Mouse (Mus musculus) mouse trophoblast stem cell (cell line): ENCODE results near the gene Slc43a1.

Experiments used
- in situ Hi-C, 2 experiments: fragments of 300-500 bp; cut with MseI, MboI; formaldehyde crosslinking; loops; 2 replicates in 1 of 2; 3 replicates in 1 of 2; pipeline ENCODE4 v1.15.1; 2025

Gene Slc43a1

DNA sequence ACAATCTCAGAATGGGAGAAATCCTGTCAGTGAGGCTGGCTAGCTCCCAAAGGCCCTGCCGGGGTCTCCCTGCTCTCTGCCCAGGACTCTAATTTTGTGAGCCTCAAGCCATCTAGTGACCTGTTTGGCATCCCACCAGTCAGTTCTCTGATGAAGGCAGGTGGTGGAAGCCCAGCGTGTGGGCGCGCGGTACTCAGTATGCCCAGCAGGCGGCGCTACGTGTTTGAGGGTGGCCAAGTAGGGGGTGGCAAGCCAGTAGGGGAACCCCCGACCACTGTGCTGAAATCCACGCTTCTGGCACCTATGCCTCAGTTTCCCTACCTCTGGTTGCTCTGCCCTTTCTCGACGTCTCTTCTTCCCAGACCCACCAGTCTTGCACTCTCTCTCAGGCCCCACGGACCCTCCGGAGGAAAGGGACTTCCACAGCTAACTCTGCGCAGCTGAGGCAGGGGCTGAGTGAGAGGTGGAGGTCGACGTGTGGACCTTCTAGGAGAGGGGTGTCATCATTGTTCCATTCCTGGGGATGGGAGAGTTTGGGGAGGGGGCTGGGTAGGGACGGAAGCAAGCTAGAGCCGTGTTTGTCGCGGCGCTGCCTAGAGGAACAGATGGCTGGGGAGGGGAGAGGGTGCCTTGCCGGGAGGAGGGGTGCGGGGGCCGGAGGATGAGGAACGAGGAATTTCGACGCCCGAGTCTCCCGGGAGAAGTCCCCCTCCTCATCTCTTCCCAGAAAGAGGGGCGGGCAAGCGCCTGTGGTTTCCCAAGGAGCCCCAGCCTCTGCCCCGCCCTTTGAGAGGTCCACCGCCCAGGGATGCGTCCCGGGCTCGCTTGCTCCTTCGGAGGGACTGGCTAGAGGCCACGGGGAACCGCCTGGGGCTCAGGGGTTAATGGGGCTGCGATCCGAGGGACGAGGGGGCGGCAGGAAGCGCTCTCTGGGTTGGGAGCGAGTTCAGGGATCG is 27.2 kb downstream of the Slc43a1 start:
- in situ Hi-C loops: no loop called here

DNA sequence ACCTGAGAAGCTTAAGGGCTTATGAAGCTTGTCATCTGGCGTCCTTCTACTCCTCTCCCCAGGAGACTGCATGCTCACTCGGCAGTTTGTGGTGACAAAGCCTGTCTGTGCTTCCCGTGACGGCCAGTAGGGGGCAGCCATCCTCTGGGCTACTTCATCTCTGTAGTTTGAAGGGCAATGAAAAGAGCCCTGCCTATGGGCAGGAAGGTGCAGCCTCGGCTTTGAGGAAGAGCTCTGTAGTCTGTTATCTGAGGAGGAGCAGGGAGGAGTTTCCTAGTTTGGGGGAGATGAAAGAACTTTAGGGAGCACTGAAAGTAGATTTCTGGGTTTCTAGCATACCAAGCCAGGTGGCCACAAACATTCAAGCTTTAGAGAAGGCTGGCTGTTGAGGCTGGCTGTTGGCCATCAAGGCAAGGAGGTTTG is 29.9 kb downstream of the Slc43a1 start:
- in situ Hi-C loops: no loop called here

- in situ Hi-C loops: no loop called here
These were observed 30.3 kb downstream of the Slc43a1 start for GRCm38 (mm10) chr2:84868977-84869376.

DNA sequence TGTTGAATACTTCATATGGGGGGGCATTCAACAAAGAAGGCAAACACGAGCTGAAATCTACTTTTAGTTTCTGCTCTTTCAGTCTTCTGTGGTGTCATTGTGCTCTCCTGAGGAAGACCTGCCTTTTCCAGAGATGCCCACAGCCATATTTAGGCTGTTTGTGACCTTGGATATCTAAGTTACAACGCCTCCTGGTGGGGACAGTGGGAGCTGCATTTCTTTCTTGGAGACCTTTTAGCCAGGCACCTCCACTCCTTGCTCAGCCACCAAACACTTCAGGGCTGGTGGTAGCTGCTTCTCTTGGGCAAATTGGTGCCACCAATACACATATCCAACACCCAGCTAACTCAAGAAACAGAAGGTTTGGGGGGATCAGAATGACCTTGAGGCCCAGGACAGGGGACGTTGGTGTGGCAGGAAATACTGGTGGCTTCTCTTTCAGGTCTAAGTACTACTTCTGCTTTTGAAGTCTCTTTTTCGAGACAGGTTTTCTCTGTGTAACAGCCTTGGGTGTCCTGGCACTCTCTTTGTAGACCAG is 32.0 kb downstream of the Slc43a1 start:
- in situ Hi-C loops: no loop called here

- in situ Hi-C loops: no loop called here
These were observed 33.6 kb downstream of the Slc43a1 start for GRCm38 (mm10) chr2:84872105-84872716.

DNA sequence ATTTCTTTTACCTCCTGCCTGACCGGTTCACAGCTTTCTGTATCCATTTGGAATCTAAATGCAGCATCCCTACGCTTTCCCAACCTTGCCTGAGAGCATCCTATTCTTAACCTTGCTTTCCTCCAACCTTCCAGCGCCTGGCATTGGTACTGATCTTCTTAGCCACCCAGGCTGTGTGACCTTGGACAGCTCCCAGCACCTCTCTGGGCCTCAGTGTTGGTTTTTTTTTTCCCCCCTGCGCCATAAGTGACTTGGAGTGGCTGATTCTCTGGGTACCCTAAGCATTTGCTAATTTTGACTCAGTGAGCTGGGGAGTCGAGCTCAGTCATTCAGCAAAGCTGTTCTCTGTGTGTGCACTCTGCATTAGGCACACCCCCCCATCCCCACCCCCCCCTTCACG is 37.2 kb downstream of the Slc43a1 start:
- in situ Hi-C loops: no loop called here

GRCm38 (mm10) chr2:84880590-84880989 is 41.9 kb downstream of the Slc43a1 start:
- in situ Hi-C loops: no loop called here

DNA sequence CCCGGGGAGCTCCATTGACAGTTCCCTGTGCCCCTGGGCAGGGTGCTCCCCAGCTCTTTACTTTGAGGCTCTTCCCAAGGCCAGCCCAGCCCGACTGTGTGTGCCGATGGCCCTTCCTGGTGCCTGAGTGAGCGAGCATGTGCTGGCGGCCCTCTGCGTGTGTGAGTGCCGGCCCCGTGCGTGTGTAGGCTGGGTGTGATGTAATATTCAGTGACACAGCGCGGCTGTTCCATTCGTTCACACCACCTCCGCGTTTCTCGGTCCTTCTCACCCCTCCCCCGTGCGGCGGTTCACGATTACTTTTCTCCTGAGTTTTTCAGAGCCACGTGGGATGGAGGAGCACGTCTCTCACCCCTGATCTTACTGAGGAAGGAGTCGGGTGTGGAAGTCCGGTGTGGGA is 44.0 kb downstream of the Slc43a1 start:
- in situ Hi-C loops: no loop called here

- in situ Hi-C loops: no loop called here
These were observed 44.4 kb downstream of the Slc43a1 start for GRCm38 (mm10) chr2:84883084-84883483.

- in situ Hi-C loops: no loop called here
These were observed 44.9 kb downstream of the Slc43a1 start for GRCm38 (mm10) chr2:84883530-84883929.

DNA sequence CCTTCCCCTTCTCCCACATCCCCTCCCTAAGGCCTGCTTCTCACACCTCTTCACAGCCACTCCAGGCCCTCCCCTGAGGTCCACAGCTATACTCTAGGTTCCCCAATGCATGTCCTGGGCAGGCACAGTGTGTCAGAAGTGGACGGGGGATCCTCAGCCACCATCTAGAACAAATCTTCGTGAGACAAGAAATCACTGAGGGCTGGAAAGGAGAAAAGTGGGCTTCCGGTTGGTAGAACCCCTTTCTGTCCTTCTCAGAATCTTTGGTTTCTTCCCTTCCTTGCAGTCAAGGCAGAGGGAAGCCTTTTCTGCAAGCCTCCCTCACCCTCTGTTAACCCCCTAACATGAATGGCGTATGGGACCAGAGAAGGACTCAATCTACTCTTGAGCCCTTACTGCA is 45.3 kb downstream of the Slc43a1 start:
- in situ Hi-C loops: no loop called here

DNA sequence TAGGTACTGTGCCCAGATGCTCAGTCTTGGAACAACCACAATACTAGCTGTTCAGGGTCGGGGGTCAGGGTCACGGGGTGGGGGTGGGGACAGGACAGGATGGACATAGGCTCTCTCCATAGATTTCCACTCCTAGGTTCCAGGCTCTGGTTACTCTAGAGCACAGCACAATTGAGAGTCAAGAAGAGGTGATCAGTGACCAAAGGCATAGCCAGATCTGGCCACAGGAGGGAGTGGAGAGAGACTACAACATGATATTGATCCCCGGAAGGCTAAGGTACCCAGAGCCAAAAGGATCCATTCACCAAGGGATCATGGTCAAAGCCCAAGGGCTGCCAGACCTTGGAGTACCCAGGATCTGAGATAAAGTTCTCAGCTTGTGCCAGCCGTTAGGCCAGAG is 46.0 kb downstream of the Slc43a1 start:
- in situ Hi-C loops: no loop called here

DNA sequence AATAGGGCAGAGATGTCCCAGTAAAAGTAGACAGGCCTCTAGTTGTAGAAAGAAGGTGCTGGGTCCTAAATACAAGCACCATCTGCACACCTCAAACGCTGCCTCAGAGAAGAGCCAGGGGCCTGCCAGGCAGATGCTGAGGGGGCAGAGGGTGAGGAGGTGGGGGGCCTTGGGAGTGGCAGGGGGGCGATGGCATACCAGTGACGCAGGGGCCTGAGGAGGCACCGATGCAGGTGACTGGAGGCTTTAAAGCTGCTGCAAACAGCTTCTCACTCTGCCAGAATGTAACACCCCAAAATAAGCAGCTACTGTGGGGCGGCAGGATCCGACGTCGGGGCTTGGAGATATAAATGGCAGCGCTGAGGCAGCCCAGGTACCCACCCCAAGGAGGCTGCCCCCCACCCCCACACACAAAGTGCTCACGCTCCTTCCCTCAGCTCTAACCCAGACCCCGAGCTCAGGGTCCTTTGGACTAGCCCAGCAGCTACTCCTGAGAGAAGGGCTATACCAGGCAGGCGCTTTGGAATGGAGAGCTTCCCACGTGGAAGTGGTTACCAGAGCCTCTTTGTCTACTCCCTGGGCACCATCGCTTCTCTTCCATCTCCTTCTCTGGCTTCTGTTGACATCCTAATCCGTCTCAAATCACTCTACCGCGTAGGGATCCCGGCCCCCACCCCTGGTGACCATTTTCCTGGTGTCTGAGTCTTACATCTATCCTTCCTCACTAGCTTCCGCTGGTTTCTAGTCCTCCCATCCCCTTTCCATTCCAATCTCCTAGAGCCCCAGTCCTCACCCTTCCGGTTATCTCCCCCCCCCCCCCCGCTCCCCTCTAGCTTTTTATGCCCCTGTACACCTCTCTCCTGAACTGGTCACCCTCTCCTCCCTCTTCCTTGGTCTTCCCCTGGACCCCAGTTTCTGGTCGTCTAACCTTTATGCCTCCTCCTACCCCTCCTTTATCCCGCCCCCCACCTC is 46.7 kb downstream of the Slc43a1 start:
- in situ Hi-C loops: no loop called here

DNA sequence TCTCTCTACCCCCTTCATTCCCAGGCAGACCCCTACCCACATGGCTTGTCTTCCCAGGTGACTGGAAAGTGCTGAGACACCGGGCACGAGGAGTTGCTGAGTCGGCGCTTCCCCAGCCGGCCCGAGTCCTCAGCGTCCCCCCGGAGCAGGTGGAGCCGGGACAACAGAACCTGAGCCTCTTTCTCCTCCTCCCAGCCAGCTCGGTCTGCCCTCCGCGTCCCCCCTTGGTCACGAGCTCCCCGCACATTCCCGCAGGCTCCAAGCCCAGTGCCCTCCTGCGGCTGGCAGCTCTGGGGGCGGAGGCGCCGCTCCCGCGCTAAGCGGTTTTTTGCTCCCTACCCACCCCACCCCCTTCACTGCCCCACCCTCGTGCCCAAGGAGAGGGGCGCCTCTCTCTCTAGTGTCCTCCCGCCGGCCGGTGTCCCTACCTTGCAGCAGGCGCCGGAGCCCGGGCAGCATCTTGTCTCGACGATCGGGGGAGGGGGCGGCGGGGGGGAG is 47.6 kb downstream of the Slc43a1 start, which contains the start of gene Rtn4rl2:
Gene Rtn4rl2, minus strand, starts transcription at position 477 of the 498 bp plus-strand sequence.
- in situ Hi-C loops: no loop called here

DNA sequence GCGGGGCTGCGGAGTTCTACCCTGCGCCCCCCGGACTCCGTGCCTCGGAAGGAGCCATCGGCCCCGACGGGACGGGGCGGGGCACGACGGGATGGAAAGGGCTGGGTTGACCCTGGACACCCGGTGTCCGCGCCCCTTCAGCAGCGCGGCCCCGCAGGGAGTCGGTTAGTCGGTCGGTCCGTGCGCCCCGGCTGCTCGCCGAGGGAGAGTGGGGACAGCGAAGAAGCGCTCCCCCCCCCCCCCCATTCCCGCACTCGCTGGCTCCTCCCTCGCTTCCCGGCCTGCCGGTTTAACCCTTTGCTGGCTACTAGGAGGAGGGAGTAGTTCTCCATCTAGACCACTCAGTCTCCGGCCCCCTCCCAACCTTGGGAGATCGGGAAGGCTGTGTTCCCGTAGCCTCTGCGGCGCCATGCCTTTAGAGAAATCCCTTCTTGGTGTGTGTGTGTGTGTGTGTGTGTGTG is 48.2 kb downstream of the Slc43a1 start:
- in situ Hi-C loops: no loop called here

DNA sequence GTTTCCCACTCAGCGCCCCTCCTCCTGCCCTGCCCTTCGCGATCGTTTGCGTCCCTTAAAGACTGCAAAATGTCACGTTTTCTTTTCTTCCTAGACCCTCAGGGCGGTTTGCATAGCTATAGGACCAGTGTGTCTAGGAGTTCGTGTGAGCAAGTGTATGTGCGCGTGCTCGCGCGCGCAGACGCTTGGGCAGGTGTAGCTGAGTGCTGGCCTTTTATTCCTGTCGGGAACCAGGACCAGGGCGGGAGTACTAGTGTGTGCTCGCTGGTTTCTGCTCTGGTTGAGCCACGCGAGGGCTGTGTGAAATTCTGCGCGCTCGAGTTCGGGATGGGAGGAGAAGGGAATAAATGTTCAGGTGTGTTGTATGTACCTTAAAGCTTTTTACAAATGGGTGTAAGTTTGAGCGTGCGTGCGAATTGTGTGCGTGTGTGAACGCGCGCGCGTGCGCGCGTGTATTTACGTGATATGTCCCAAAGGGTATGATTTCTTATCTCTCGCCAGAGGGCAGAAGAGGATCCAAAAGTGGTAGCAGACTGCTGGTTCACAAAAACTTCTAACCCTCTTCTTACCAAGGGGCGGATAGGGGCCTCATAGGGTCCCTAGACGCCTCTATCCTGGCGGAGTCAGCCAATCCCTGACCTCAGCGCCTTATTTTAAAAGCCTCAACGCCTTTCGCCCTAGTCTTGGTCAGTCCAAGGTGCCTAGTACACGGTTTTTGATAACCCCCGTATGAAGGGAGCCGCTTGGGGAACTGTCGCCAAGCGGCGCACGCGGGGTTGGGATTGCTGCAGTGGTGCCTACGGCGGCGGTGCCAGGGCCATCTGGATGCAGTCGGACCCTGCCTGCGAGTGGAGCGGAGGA is 49.0 kb downstream of the Slc43a1 start:
- in situ Hi-C loops: no loop called here

- in situ Hi-C loops: no loop called here
These were observed 50.1 kb downstream of the Slc43a1 start for GRCm38 (mm10) chr2:84888657-84889315.

DNA sequence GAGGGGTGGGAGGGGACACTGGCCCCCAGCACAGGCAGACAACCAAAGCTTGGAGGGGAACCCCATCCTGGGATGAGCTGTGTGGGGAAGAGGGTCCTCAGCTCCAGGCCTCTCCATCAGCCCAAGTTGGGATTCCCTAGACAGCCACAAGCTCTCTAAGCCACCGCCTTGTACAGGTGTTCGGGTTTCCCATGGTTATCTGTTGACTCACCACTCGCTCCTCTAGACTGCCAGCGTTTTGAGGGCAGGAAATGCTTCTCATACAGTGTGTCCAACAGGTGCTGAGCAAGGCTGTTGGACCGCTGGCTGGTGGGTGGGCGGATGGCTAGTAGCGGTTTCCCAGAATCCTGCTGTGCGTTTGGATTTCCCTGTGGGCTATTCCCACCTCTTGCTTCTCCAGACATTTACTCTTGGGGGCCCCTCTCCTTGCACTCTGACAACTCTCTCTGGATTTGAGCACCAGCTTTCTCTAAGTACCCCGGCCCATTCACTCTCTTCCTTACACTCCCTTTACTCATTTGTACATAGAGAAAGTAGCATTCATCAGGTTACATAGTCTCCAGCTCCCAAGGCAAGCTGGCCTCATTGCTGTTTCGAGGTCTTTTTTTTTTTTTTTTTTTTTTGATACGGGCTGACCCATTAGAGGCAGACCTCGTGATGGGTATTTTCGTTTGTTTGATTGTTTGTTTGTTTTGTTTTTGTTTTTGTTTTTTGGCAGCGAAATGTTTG is 50.8 kb downstream of the Slc43a1 start:
- in situ Hi-C loops: loop anchor here in 1 of 2 experiments (10.0 kb wide), 1 partner anchor 115 kb away; no protein-coding TSS in a partner anchor

DNA sequence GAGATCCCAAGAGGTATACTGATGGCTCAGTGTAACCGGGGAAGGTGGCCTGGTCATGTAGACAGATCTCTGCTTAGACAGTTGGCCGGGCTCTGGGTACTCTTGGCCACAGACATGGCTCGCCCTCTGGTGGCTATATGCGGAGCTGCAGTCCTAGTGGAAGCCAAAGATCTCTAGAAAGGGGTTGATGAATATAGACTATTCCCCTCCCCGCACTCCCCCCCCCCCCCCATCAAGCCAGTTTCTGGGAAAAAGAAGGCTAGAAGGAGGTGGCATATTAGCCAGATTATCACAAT is 51.3 kb downstream of the Slc43a1 start:
- in situ Hi-C loops: loop anchor here in 1 of 2 experiments (10.0 kb wide), 1 partner anchor 115 kb away; no protein-coding TSS in a partner anchor
